Mouse (Mus musculus) liver, adult 2 months (tissue): ENCODE measurements around the gene Vta1. TPM values are rescaled to one million over a fixed set of nuclear protein-coding genes. Genes with fewer than 3 reads are reported as not detected.

Source experiments
- DNase-seq: peaks from one replicate; pipeline ENCODE4 v3.0.0-alpha.2; 2011; ENCODE audit warnings: low read depth, low spot score; ENCODE audit errors: extremely low read depth
- H3K27ac ChIP-seq: fragments of 200-500 bp; replicated peaks from 2 replicates; pipeline ENCODE4 v1.5.1; 2012; ENCODE audit warnings: low read depth, mild to moderate bottlenecking, control low read depth, inconsistent platforms, low read length; ENCODE audit not compliant: insufficient read depth
- H3K27me3 ChIP-seq: fragments of 200-500 bp; 2 replicates; pipeline ENCODE4 v1.6.1; 2012; ENCODE audit warnings: mild to moderate bottlenecking, moderate library complexity, low read length, inconsistent platforms; ENCODE audit not compliant: control insufficient read depth, insufficient read depth
- H3K36me3 ChIP-seq: fragments of 200-500 bp; 2 replicates; pipeline ENCODE4 v1.6.1; 2012; ENCODE audit warnings: low read length, inconsistent platforms; ENCODE audit not compliant: control insufficient read depth, insufficient read depth
- H3K4me1 ChIP-seq: fragments of 200-500 bp; 2 replicates; pipeline ENCODE4 v1.6.1; 2011; ENCODE audit warnings: low read length; ENCODE audit not compliant: control insufficient read depth, insufficient read depth
- H3K4me3 ChIP-seq: fragments of 200-500 bp; 2 replicates; pipeline ENCODE4 v1.5.1; 2011; ENCODE audit warnings: low read depth, mild to moderate bottlenecking, control low read depth, low read length, moderate library complexity; ENCODE audit not compliant: insufficient read depth
- H3K79me2 ChIP-seq: fragments of 200-500 bp; 2 replicates; pipeline ENCODE4 v1.6.1; 2012; ENCODE audit warnings: inconsistent platforms, mild to moderate bottlenecking, low read length, moderate library complexity; ENCODE audit not compliant: control insufficient read depth, insufficient read depth
- H3K9ac ChIP-seq: fragments of 200-500 bp; 2 replicates; pipeline ENCODE4 v1.6.1; 2012; ENCODE audit warnings: low read depth, mild to moderate bottlenecking, control low read depth, inconsistent platforms, low read length
- CTCF ChIP-seq: fragments of 200-500 bp; IDR thresholded peaks from 2 replicates; pipeline ENCODE4 v1.5.1; 2011; ENCODE audit warnings: low read depth, low read length, control low read depth
- POLR2A ChIP-seq: fragments of 200-500 bp; IDR thresholded peaks from 2 replicates; pipeline ENCODE4 v1.6.1; 2011; ENCODE audit warnings: low read length, control low read depth; ENCODE audit not compliant: insufficient read depth; ENCODE audit errors: extremely low read depth
- WGBS: fragments of 180-500 bp; shearing (Covaris S2); methylation state at CpG from one replicate; pipeline ENCODE4 v1.1.7; 2018; 5-methylcytosine and 5-hydroxymethylcytosine counted together
- polyA plus RNA-seq: library from polyadenylated mRNA; depleted of rRNA; stranded (reverse); fragments of >200 nt; gene quantifications from 2 replicates; pipeline ENCODE4 v1.2.3, GENCODE M21; 2012
- total RNA-seq: library from RNA; depleted of rRNA; stranded (reverse); fragments of >200 nt; gene quantifications from 2 replicates; pipeline ENCODE4 v1.2.3, GENCODE M21; 2014

Gene Vta1
- total and polyA plus RNA-seq, 2 experiments, result 17.1 to 47.5 TPM

DNA sequence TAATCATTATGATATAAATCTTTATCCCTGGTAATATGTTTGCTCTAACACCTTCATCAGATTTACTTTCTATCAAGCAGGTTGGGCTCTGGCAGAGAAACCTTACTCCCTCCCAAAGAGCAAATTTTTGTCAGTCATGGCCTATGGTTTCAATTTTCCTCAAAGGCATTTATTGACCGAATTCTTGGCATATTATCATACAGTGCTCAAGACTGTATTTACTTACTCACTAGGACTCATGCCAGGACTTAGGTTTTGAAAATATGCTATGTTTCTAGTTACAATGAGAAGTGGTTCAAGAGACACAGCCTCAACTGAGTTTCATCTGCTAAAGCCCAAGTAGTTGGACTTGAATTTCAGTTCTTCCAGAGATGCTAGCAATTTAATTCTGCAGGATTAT is 65.7 kb downstream of the Vta1 start:
- Histone ChIP-seq H3K4me1 (no peaks in the 10 kb centered on the region), H3K79me2 (no peaks in the 10 kb centered on the region), H3K27me3 (no peaks in the 10 kb centered on the region), H3K4me3 (no peak overlapping the region), H3K9ac (no peak overlapping the region), H3K36me3 (no peaks in the 10 kb centered on the region), H3K27ac (no peak overlapping the region)
- no peak for DNase-seq
- TF ChIP-seq POLR2A, result no peak
- TF ChIP-seq CTCF, result no peak
- 77% methylated on average over 1 of the region's 1 CpGs for WGBS

DNA sequence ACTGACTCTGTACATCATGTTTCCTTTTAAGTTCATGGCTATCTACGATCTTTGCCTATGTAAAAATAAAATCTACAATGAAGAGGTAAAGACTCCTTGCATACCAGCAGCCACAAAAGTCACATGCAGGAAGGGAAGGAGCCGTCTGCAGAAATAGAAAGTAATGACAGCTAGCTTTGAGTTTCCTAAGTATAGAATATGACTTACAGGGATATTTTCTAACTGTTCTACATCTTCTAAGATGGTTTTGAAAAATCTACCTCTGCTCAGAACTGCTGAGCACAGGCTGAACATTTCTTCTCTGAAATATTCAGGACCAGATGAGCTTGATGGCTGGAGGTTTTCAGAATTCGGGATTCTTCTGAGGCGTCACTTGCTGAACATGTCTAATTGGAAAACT is 66.3 kb downstream of the Vta1 start:
- DNase-seq, result no peak
- Histone ChIP-seq H3K79me2 (no peaks in the 10 kb centered on the region), H3K9ac (no peak overlapping the region), H3K36me3 (no peaks in the 10 kb centered on the region), H3K4me1 (no peaks in the 10 kb centered on the region), H3K27ac (no peak overlapping the region), H3K27me3 (no peaks in the 10 kb centered on the region), H3K4me3 (no peak overlapping the region)
- 83% methylated on average over 4 of the region's 4 CpGs for WGBS
- TF ChIP-seq CTCF (no peak), POLR2A (no peak)

DNA sequence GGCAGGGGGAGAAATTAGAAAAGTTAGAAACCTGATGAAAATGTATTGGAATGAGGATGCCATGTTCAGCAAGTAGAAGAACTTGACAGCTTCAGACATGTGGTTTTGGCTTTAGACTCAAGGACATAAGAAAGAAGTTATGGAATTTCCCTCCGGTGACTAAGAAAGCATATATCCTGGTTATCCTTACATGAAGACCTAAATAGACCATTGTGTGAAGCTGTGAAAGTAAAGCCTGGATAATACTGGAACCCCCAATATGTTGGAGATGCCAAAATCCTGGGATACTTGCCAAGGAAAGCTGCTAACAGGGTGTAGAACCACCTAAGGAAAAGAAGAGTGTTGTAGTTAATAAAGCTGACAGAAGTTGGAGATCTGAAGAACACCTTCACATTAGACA is 79.7 kb downstream of the Vta1 start:
- H3K4me1 ChIP-seq, result no peaks in the 10 kb centered on the region
- H3K9ac ChIP-seq, result no peak overlapping the region
- WGBS, result 96% methylated on average over 1 of the region's 1 CpGs
- H3K27me3 ChIP-seq, result no peaks in the 10 kb centered on the region
- DNase-seq, result no peak
- no peak overlapping the region for H3K27ac ChIP-seq
- no peak for TF ChIP-seq CTCF
- no peak for TF ChIP-seq POLR2A
- H3K79me2 ChIP-seq, result no peaks in the 10 kb centered on the region
- H3K4me3 ChIP-seq, result no peak overlapping the region
- H3K36me3 ChIP-seq, result no peaks in the 10 kb centered on the region

DNA sequence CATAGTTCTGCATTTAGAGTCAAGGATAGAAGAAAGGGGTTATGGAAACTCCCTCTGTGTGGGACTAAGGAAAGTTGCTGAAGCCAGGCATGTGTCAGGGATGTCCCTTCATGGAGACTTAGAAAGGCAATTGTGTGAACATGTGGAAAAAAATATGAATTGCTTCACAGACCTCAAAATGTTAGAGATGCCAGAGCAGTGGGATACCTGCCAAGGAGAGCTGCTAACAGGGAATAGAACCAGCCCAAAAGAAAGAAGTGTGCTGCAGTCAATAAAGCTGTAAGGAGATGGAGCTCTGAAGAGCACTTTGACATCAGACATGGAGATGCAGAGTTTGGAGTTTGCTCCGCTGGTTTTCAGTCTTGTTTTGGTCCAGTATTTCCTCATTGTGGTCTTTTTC is 86.2 kb downstream of the Vta1 start:
- H3K27me3 ChIP-seq, result no peaks in the 10 kb centered on the region
- no peak overlapping the region for H3K9ac ChIP-seq
- TF ChIP-seq CTCF, result no peak
- no peaks in the 10 kb centered on the region for H3K79me2 ChIP-seq
- no peaks in the 10 kb centered on the region for H3K36me3 ChIP-seq
- no peak overlapping the region for H3K27ac ChIP-seq
- 83% methylated on average over 1 of the region's 1 CpGs for WGBS
- H3K4me3 ChIP-seq, result no peak overlapping the region
- no peak for DNase-seq
- no peaks in the 10 kb centered on the region for H3K4me1 ChIP-seq

DNA sequence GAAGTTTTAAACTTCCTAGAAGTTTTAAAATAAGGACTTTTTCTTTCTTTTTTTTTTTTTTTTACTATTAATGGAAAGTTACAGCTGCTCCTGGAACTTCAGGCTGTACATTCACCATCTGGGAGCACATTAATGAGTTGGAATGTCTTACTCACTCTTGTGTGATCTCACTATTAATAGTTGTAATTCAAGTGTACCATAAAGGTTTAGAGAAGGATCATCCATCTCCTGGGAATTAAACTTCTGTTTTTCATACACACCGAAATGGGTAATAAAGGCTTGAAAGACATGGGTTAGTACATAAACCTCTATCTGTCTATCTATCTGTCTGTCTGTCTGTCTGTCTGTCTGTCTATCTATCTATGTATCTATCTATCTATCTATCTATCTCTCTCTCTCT is 87.1 kb downstream of the Vta1 start:
- no peaks in the 10 kb centered on the region for H3K36me3 ChIP-seq
- H3K79me2 ChIP-seq, result no peaks in the 10 kb centered on the region
- no peak for DNase-seq
- H3K4me3 ChIP-seq, result no peak overlapping the region
- H3K27me3 ChIP-seq, result no peaks in the 10 kb centered on the region
- H3K4me1 ChIP-seq, result no peaks in the 10 kb centered on the region
- 97% methylated on average over 1 of the region's 1 CpGs for WGBS
- no peak overlapping the region for H3K9ac ChIP-seq
- H3K27ac ChIP-seq, result no peak overlapping the region
- TF ChIP-seq POLR2A (no peak), CTCF (no peak)

DNA sequence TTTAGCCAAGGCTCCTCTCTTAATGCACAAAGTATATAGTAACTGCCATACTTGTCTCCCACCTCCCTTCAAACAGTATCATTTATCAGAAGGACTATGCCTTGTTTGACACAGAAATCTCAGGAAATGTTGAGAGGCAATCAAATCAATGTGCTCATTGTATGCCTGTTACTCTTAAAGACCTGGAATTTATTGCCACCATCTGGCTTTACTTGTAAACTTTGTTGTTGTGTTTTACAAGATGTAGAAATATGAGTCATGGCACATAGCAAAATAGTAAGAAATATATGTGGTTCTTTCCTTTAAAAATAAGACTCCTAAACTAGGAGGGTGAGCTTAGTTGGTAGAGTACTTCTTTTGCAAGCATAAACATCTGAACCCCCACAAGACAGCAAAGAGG is 89.9 kb downstream of the Vta1 start:
- Histone ChIP-seq H3K27ac (no peak overlapping the region), H3K36me3 (no peaks in the 10 kb centered on the region), H3K27me3 (no peaks in the 10 kb centered on the region), H3K4me1 (no peaks in the 10 kb centered on the region), H3K4me3 (no peak overlapping the region), H3K79me2 (no peaks in the 10 kb centered on the region), H3K9ac (no peak overlapping the region)
- TF ChIP-seq CTCF (no peak), POLR2A (no peak)
- no peak for DNase-seq
